11 mouse cellular contexts compared by ENCODE assay signal in the genomic region with DNA sequence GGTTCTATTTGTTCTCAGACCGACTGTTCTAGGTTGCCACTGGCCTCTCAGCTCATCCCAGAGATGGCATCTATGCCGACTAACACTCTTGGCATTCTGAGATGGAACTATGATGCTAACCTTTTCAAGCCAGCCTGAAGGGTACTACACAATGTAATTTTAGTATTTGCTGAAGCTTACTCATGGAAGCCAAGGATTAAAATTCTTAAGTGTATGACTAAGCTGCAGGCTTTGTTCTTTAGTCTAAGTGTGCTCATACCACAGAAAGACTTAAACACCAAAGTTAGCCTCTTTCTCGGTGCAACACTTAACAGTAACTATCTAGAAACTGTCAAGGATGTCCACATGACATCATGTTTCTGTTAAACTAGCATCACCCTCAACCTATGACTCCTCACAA.
"Had no signal": no experiment of that assay in that cellular context is flagged by ENCODE, and none has a peak within 500 bp of the region (broad histone marks: within the 10 kb centered on the region; RNA-seq: fewer than 3 reads in every experiment).

No protein-coding gene starts in this region.

- H3K4me3 ChIP-seq: limb, embryonic 15.5 days; liver, embryonic 12.5 days; midbrain, embryonic 12.5 days; stomach, embryonic 15.5 days had no signal

- H3K27me3 ChIP-seq: limb, embryonic 15.5 days; liver, embryonic 12.5 days; midbrain, embryonic 12.5 days; stomach, embryonic 15.5 days had no signal

- H3K4me2 ChIP-seq: limb, embryonic 15.5 days; liver, embryonic 12.5 days; lung, embryonic 14.5 days; midbrain, embryonic 12.5 days; stomach, embryonic 15.5 days had no signal

- H3K9me3 ChIP-seq: limb, embryonic 15.5 days; stomach, embryonic 15.5 days had no signal

- ATAC-seq: liver, embryonic 12.5 days; midbrain, embryonic 16.5 days had no signal

- H3K27ac ChIP-seq: limb, embryonic 15.5 days; liver, embryonic 12.5 days; midbrain, embryonic 12.5 days; stomach, embryonic 15.5 days had no signal

- H3K9ac ChIP-seq: limb, embryonic 15.5 days; liver, embryonic 12.5 days; lung, embryonic 14.5 days; midbrain, embryonic 12.5 days; stomach, embryonic 15.5 days had no signal

- DNase-seq: kidney, adult 18-20 months; kidney, postnatal 10 days; lung, embryonic 14.5 days; lung, postnatal 14 days; right cerebral cortex, postnatal 14 days; thymus, postnatal 4 days had no signal

- H3K4me1 ChIP-seq: limb, embryonic 15.5 days; midbrain, embryonic 12.5 days; stomach, embryonic 15.5 days had no signal
